23 mouse cellular contexts compared by ENCODE assay signal in genomic region chr5:72122414-72123037, GRCm38 (mm10). TPM values are rescaled to one million over a fixed set of nuclear protein-coding genes. Genes with fewer than 3 reads are reported as not detected.
DNase-seq lines count a peak whose midpoint lies in the region; ATAC-seq and TF ChIP-seq lines count a peak whose summit lies in the region.
"Had no signal": no experiment of that assay in that cellular context is flagged by ENCODE, and none has a peak within 500 bp of the region (broad histone marks: within the 10 kb centered on the region; RNA-seq: fewer than 3 reads in every experiment).

No protein-coding gene starts in this region.

- H3K27ac ChIP-seq in embryonic facial prominence, embryonic 15.5 days (replicated peaks): no peak overlapping the region
- H3K27ac ChIP-seq: forebrain, embryonic 12.5 days; heart, adult 2 months; heart, embryonic 15.5 days; hindbrain, embryonic 12.5 days had no signal

- no peak for TF ChIP-seq CTCF in Patski (IDR thresholded peaks at IDR 0.05)

- no peak overlapping the region for H3K4me3 ChIP-seq in embryonic facial prominence, embryonic 15.5 days (replicated peaks)
- H3K4me3 ChIP-seq: forebrain, embryonic 12.5 days; heart, adult 2 months; heart, embryonic 15.5 days; hindbrain, embryonic 12.5 days had no signal

- CTCF ChIA-PET in Patski (lab: Charles Lee): interaction anchor here (1.0 kb wide), 1 partner anchor 15 kb away, joined by 4 read pairs; no protein-coding TSS in a partner anchor

- no peak overlapping the region for H3K4me2 ChIP-seq in embryonic facial prominence, embryonic 15.5 days (replicated peaks)
- H3K4me2 ChIP-seq: forebrain, embryonic 12.5 days; heart, embryonic 11.5 days; heart, embryonic 15.5 days; hindbrain, embryonic 12.5 days had no signal

- WGBS in embryonic facial prominence, embryonic 15.5 days: 73% methylated on average over 6 of the region's 6 CpGs

- no peaks in the 10 kb centered on the region for H3K27me3 ChIP-seq in Patski
- H3K27me3 ChIP-seq in embryonic facial prominence, embryonic 15.5 days: no peaks in the 10 kb centered on the region
- H3K27me3 ChIP-seq: forebrain, embryonic 12.5 days; heart, embryonic 15.5 days; hindbrain, embryonic 12.5 days had no signal

- in situ Hi-C loops in Patski (cut with MboI; ENCODE audit: low pct_unique_long_range_greater_than_20kb): no loop called here

- no peaks in the 10 kb centered on the region for H3K36me3 ChIP-seq in embryonic facial prominence, embryonic 15.5 days
- H3K36me3 ChIP-seq: forebrain, embryonic 12.5 days; heart, embryonic 15.5 days; hindbrain, embryonic 12.5 days had no signal

- DNase-seq in 416B (ENCODE audit: low read depth) (peak; percentile 51), Patski (ENCODE audit: low read depth, low spot score) (peak; percentile 47)
- peak; percentile 12 for DNase-seq in mesoderm, embryonic 11.5 days (ENCODE audit: low read depth, low spot score)
- DNase-seq in yolk sac, embryonic 10.5 days (ENCODE audit: low spot score): no peak
- DNase-seq in thymus, postnatal 0 days (ENCODE audit: low spot score): no peak
- no peak for DNase-seq in right cerebral cortex, adult 18-20 months
- DNase-seq: adrenal gland, adult 2 months; adrenal gland, postnatal 25 days; cerebellum, adult 18-20 months; cerebellum, adult 9-11 months; cerebellum, postnatal 36 days; embryo, embryonic 11 days; gastrocnemius, postnatal 10 days; heart, adult 2 months had no signal

- no peaks in the 10 kb centered on the region for H3K4me1 ChIP-seq in embryonic facial prominence, embryonic 15.5 days
- H3K4me1 ChIP-seq: forebrain, embryonic 12.5 days; heart, embryonic 15.5 days; hindbrain, embryonic 12.5 days had no signal

- H3K9ac ChIP-seq in embryonic facial prominence, embryonic 15.5 days: no peak overlapping the region
- H3K9ac ChIP-seq: forebrain, embryonic 12.5 days; heart, embryonic 15.5 days; hindbrain, embryonic 12.5 days had no signal

- peak; percentile 83 for ATAC-seq in Patski
- peak; percentile 51; the same call in 1 of the 2 replicates for ATAC-seq in embryonic facial prominence, embryonic 15.5 days (ENCODE audit: insufficient number of reproducible peaks, low FRiP score, low TSS enrichment, low read depth)
- ATAC-seq: forebrain, embryonic 16.5 days; hindbrain, embryonic 16.5 days; inflammation-experienced regulatory T-cells, adult 6 months; intestine, postnatal 0 days had no signal

- no peaks in the 10 kb centered on the region for H3K9me3 ChIP-seq in embryonic facial prominence, embryonic 15.5 days (replicated peaks)
- H3K9me3 ChIP-seq: forebrain, embryonic 12.5 days; heart, embryonic 15.5 days; hindbrain, embryonic 12.5 days had no signal

- POLR2A ChIA-PET in Patski (lab: Charles Lee): no interaction called here

RNA-seq across cellular contexts. Expression of gene Commd8, which starts 45.5 kb away (rescaled TPM):
- polyA plus RNA-seq in Patski (2021): 100 TPM
- polyA plus RNA-seq in embryonic facial prominence, embryonic 15.5 days (2015; fragmentation: Nextera tagmentation; extraction: Ambion mirVana): 124 and 131 TPM in 2 replicates
- polyA plus RNA-seq in thymus, postnatal 0 days (2015; fragmentation: Nextera tagmentation; extraction: Ambion mirVana): 159 and 167 TPM in 2 replicates

Comparison
In these comparisons a context has a peak if more than half of its experiments do, and no peak if none do; other contexts are left out.
1. DNase-seq: peak in 416B (single experiment), Patski (single experiment) and mesoderm, embryonic 11.5 days (single experiment); none in yolk sac, embryonic 10.5 days (single experiment), thymus, postnatal 0 days (single experiment) and right cerebral cortex, adult 18-20 months (single experiment).